Mouse (Mus musculus) cerebellum, adult 9-10 months (tissue): Measurements from ENCODE around the gene Esd.

Source experiments
- DNase-seq: peaks from one replicate; pipeline ENCODE4 v3.0.0; 2022

Esd gene

DNA sequence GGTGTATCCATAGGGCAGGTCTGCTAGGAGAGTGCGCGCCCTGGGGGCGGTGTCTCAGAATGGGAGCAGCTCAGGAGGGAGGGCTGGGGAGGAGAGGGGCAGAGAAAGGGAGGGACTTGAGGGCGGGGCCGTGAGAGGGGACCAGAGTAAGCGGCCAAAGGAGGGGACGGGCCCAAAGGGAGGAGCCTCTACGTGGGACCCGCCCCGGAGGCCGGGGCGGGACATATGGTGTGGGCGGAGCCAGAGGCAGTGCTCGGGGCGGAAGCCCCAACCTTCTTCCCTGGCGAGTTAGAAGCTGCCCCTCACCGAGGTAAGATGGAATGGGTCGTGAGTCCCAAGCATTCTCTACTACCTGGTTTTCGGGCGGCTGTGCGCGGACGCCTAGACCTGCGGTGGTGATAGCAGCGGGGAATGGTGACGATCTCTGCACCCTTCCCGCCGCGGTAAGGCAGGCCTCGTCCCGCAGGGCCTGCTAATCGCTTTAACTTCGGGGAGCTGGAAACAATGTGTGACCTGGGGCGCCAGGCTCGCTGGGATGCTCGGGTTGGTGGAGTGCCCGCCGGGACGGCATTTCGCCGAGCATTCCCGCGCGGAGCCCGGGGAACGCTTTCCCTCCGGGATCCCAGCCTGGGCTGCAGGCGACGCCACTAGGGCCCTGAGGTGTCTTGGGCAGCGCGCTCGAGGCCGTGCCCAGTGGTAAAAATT is at the start of gene Esd:
Gene Esd (plus strand): TSS at position 219 of the 705 bp plus-strand sequence.
- DNase-seq = peak; percentile 90

DNA sequence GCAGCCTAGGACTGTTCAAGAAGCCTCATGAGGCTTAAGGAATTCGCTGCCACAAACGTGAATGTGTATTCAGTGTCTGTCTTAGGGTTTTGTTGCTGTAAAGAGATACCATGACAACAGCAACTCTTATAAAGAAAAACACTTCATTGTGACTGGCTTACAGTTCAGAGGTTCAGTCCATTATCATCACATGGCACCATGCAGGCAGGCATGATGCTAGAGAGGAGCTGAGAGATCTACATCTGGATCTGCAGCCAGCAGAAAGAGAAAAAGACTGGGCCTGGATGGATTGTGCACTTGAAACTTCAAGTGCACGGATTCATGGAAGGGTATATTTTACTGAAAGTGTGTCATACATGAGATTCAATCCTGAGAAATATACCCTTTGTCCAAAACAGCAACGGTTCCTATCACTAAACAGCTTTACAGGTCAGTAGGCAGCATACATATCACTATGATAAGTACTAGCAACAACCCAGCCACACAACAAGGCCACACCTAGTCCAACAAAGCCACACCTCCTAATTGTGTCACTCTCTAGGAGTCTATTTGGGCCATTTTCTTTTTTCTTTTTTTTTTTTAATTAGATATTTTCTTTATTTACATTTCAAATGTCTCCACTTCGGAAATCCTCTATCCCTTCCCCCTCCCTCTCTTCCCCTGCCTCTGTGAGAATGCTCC is 47.7 kb upstream of the Esd start:
- DNase-seq = no peak

DNA sequence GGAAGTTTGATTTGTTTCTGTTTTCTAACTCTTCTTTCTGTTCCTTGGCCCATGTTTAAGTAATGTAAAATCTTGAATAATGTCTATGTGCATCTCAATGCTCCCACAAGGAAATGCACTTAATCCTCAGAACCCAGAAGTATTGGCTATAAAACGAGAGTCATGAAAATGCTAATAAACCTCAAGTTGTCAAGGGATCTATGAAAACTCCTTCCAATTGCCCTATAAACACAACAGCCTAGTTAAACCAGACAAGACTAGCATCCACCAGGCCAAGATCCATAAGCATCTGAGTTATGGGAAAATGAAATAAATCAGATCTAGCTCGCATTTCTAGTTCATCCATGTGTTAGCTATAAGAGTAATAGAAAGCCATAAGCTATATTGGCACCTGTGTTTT is 40.1 kb upstream of the Esd start:
- DNase-seq = no peak

DNA sequence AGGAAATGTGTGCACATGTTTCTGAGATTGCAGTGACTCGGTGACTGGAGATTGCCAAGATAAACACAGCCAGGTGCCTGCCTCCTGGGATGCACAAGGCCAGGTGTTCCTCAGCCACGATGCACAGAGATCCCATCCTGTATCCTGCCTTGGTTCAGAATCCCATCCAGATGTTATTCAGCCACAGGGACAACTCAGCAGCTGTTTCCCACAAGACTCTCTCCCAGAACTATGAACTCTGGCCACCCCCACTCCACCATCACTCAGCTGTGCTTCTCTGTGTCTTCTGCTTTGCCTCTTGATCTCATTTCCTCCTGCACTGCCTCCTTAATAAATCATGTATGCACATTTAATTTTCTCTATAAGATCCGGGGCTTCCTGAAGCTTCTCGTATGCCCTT is 35.3 kb upstream of the Esd start:
- DNase-seq = no peak

DNA sequence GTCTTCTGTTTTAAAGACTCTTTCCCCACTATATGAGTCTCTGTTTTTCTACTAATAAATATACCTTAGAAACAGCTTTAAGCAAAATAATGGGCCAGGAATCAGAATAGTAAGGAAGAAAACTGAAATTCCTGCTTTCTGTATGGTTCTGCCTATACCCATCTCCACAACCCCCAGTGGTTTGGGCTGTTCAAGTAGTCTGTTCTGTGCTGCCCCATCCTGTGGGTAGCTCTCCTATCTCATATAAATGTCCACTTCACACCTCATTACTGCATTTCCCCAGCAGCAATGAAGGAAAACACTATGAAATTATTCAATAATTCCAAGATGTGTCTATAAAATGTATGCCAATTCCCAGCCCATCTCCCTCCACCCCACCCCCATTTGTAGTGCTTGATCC is 34.7 kb upstream of the Esd start:
- DNase-seq = no peak

DNA sequence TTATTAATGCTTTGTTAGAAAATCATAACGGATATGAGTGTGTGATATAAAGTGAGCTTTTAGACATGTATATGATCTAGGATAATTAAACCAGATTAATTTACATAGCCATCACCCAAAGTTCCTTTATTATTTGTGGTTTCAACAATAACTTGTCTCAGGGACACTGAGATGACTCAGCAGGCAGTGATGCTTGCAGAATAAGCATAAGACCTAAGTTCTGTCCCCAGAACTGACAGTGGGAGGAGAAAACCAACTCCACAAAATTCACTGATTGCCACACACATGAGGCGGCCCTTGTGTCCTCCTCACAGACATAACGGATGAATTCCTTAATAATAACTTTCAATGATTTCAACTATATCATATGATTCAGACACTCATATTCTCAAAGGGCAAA is 32.9 kb upstream of the Esd start:
- no peak for DNase-seq

DNA sequence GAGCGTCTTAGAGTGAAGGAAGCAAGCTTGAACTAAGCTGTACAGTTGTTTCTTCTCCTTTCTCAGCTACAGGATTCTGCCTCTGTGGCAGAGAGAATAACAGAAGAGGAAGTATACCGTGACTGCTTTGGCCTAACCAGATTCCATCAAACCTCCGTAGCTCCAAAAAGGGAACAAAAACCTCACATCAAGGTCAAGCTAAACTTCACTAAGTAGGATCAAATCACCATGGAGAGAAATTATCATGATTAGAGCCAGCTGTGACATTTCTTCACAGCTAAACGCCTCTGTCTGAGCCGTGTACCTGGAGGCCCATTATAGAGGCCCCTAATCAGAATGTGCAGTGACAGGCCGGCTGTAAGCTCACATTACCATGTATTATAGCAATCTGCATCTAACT is 28.2 kb upstream of the Esd start:
- no peak for DNase-seq

DNA sequence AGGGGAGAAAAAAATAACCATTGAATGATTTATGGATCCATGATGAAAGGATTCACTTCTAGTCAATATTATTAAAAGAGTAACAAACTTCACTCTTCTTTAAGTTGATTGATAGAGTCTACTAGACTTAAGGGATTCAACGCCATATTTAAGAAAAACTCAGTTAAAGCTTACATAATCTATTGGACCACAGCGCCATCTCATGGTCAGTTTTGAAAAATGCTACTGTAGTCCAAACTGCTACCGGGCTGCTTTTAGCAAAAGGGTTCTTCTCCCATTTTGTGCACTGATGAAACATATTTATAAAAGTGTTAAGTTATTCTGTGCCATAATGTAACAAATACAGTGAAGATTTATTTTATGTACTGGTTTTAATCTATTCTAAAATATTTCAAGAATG is 23.0 kb upstream of the Esd start:
- DNase-seq = no peak

DNA sequence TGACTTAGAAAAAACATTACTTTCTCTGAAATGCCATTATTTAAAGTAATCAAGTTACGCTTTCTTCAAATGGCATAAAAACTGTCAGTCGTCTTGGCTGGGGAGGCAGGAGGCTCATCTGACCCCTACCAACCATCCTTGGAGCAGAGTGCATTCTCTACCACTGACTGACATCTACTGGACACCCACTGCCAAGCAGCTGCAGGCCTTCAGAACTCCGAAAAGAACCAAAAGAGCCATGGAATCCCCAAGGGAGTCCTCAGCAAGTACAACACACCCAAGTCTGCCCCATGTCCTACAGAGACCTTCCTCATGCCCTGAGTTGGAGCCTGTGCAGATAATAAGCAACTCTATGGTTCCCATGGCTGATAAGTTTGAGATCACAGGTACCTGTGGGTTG is 8.6 kb upstream of the Esd start:
- no peak for DNase-seq

DNA sequence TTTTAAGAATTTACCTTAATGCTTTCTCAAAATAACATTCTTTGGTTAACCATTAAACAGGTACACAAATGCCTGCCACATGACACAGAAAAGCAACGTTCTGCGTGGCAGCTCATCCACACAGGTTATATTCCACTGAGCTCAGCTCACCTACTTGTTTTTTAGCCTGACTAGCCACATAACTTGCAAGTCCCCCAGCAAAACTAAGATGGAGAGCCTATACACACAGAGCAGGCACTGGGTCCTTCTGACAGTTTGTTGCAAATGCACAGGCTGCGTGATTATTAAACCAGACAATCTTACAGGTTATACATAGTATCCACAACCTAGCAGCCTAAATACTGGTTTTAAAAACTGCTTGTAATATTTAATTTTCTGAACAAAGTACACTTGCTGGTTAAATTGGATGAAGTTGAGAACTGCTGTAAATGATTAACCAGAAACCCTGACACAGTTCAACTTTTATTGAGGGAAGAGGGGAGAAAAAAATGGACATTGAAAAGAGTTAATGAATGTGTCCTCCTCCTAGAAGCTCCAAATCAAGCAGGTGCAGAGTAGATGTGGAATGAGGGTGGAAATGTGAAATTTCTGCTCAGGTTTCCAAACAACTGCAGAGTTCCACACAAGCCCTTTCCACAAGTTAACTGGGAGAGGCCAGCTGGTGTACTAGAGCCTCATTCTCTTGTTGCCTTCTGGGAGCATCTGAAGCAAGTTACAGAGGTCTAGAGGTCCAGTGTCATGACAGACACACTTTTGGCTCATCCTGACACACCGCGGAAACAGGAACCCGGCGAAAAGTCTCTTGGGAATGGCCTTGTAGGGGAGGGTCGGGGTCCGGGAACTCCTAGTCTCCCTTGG is 647 bp upstream of the Esd start:
- no peak for DNase-seq

DNA sequence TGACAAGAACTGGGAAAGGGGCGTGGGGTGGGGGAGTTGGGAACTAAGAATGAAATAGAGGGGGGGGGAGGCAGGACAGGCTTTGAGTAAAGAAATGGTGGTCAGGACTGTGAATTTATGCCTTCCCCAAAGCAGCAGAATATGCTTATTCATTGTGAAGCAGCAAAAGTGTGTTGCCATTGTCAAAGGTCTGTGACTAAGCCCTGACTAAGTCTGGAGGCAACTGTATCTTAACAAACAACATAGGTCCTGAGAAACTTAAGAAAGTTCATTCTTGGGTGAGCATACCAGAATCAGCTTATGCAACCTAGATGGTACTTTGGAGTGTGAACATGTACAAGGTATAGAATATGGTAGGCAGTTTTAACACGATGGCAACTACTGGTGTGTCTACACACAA is 1.3 kb downstream of the Esd start:
- DNase-seq = no peak

DNA sequence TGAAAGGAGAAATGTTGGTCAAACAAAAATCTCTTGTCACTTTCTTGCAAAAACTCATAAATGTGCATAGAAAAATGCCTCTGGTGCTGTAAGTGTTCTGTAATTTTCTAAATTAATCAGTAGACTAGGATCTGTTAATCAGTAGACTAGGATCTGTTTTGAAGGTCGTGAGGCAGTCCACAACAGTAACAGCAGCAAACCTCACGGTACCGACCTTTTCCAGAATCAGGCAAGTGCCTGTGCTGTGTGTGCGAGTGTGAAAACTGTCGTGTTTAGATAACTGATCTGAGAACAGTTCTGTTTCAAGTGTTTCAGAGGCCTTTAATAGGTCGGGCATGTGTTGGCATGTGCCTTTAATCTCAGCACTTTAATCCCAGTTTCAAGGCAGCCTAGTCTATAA is 3.4 kb downstream of the Esd start:
- no peak for DNase-seq

DNA sequence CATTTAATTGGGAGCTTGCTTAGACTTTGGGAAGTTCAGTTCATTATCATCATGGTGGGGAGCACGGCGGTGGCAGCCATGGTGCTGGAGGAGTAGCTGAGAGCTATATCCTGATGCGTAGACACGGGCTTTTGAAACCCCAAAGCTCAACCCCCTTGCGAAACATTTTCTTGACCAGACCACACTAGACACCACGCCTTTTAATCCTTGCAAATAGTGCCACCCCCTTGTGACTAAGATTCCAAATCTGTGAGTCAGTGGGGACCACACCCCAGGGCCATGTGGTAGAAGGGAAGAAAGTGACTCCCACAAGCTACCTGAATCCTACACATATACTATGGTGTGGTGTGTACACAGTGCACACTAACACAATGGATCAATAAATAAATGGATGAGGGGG is 4.8 kb downstream of the Esd start:
- DNase-seq = no peak

DNA sequence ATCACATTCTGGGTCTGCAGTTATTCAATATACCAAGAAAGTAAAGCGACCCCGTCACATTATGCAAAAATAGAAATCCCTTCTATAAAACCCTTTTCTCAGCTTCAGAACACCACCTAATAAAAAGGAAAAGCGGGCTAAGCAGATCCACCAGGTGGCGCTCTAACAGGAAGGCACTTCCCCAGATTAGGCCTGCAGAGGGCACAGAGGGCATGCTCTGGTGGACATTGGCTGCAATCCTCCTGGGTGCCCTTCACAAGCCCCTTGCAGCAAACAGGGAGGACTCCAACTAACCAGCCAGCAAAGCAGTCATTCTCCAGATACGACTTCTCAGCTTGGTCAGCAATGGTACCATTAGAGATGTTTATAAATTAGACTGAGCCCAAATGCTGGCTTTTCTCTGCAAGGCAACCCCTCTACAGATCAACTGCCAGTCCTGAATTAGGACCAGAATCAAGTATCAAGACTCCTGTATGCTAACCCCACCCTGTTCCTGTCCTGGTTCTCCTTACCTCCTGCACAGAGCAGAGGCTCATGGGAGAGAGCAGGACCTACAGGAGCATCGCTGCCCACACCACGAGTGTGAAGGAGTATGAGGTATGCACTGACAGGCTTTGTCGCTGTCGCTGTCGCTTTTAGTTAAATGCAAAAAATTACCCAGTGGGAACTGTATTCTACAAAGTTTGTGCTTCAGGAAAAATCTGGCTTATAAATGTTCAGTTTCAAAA is 32.3 kb downstream of the Esd start:
- peak; percentile 76 for DNase-seq

DNA sequence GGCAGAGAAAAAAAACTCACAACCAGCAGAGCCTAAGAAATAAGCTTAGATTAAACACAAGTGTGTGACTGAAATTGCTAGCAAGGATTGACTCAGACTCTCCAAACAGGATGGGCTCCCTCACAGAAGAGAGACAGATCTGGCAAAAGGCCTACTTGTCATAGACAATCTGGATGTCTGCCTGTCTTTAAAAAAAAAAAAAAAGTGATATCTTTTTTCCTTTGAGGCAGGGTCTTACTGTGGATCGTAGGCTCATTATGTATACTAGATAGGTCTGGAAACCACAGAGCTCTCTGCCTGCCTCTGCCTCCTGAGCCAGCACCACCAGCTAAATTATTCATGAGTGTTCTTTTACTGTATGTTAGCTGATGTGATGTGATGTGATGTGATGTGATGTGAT is 35.8 kb downstream of the Esd start:
- DNase-seq = no peak

DNA sequence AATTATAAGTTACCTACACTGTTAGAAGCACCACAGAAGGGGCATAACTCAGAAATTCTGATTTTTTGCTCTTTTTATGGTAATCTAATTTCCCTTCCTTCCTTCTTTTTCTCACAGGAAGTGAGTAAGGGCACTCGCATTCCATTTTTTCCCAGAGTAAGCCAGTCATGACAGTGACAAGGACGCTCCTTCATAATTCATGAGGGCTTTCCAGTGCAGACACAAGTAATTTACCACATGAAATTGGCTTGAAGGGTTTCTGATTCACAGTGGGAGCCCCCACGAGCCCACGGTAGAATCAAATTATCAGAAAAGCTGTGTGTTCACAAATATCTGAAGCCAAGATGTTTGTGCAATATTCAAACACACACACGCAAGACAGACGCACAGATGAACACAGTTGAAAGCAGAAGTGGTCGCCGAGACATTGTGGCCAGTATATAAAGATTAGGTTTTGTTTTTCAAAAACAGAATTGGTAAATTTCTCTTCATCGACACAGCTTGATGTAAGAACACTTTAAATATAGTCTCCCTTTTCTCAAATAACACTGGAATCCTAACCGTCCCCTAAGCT is 42.0 kb downstream of the Esd start:
- no peak for DNase-seq

DNA sequence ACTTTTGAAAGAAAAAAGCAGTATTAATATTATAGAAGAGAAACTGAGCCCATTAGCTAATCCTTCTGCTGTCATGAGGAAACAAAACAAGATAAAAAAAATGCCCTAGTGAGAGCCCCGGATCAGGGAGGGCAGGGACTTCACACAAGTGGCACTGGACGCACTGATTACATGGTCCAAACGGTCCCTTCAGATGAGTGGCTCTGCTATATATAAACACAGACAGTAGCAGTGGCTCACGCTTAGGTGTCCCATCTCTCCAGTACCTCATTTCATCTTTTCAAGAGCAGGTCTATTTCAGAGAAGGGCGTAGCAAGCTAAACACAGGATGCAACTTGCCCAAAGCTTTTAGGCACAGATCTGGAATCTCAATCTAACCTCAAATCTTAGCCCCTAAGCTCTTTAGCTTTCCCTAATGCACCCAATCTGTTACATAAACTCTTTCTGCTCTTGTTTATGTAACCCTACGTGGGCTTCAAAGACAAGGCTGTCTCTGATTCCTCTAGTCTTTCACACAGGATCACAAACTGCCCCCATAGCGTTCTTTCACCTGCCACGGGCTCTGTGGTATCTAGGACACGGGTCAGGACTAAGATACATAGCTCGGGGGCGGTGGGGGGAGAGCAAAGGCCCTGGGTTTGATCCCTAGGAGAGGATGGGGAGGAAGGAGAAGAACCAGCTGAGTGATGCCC is 52.3 kb downstream of the Esd start:
- DNase-seq = no peak

DNA sequence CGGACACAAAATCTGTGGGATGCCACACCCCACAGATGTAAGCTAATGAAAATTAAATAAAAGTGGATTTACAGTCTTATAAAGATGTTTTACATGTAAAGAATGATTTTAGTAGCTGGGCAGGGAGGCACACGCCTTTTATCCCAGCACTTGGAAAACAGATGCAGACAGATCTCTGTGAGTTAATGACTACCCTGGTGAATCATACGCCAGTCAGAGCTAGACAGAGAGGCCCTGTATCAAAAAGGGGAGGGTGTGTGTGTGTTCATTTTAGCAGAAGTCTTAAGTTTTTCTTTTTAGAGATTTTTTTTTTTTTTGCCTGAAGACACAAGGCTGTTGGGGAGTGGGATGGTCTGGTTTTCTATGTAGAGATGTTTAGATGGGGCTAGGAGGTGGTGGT is 55.6 kb downstream of the Esd start:
- DNase-seq = no peak

DNA sequence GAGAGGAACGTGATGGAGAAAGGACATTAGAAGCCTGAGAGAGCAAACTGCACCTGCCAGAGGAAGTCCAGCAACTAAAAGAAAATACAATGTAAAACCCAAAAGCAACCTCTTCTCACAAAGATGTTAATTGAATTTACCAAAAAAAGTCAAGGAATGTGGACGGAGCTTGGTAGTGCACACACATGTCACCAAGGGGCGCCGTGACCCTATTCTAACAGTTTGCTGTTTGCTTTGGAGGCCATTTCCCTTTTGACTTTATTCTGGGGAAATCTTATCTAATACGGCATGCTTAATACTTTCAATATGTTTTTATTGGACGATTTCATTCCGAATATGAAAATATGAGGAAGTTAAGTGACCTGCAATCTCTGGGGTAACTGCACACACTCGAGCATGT is 56.7 kb downstream of the Esd start:
- DNase-seq = no peak

DNA sequence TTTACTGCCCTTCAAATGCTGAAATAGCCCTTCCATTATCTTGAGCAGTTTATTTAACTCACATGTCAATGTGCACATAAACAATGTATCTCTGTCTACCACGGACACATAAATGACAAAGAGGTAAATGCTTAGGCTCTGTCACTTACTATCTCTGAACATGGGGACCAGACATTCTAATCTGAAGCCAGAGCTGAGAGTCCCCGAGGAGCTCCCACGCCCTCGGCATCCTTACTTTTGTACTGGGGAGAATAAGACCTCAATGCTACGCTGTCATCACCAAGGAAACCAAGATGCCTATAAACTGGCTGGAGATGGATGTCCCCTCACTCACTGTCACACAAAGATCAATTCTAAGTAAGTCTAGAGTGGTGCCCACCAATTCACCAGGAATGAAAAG is 58.4 kb downstream of the Esd start:
- no peak for DNase-seq

DNA sequence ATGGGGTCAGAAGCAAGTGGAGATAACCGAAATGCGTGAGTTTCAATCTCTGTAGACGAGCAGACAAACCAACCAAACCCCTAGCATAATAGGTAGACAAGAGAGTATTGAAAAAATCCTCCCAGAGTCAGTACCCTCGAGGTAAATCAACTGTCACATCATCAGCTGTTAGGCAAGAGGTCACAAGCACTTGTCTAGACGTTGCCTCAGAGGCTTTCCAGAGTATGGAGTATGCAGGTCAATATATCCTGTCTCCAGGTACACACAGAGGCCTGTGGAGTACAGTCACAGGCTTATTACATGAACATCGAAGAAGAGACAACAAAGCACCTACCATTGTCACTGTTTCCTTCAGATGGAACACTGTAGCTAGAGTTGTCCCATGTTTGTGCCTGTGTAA is 60.7 kb downstream of the Esd start:
- DNase-seq = no peak

DNA sequence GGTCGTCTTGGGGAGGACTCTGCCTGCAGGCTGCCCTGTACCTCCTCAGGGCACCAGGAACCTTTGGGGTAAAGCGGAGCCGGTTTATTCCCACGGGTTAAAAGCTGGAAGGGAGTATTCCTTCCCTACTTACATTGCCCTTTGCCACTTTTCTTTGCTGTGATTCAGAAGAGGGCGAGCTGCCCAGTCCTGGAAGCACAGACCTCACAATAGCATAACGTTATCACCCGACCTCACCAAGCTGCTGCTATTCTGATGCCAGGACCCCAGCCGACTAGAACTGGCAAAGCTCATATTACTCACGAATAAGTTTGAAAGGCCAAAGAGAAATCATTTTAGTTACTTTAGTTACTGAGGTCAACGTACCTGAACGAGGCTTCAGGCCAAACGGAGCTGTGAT is 62.8 kb downstream of the Esd start:
- DNase-seq = no peak
